Mouse (Mus musculus) forebrain, embryonic 14.5 days (tissue): ENCODE data around the gene Prkd2. TPM values are rescaled to one million over a fixed set of nuclear protein-coding genes. Genes with fewer than 3 reads are reported as not detected.

Experiments
- ATAC-seq: fragments of 200-750 bp; cut with Nextera tagmentation; 2 replicates; pipeline ENCODE4 v1.8.0; 2017; ENCODE audit warnings: mild to moderate bottlenecking, moderate library complexity
- DNase-seq: peaks from one replicate; pipeline ENCODE4 v3.0.0-alpha.2; 2015; ENCODE audit warnings: low spot score
- H3K27ac ChIP-seq: fragments of 300-500 bp; sonication (generic); 2 replicates; pipeline ENCODE4 v1.5.1; 2014; ENCODE audit warnings: low read depth, mild to moderate bottlenecking, control low read depth, low read length, moderate library complexity
- H3K27me3 ChIP-seq: fragments of 300-500 bp; sonication (generic); replicated peaks from 2 replicates; pipeline ENCODE4 v1.6.1; 2014; ENCODE audit warnings: low read length, control low read depth, mixed read lengths; ENCODE audit not compliant: control insufficient read depth, insufficient read depth
- H3K36me3 ChIP-seq: fragments of 300-500 bp; sonication (generic); 2 replicates; pipeline ENCODE4 v1.6.1; 2014; ENCODE audit warnings: low read length, control low read depth; ENCODE audit not compliant: control insufficient read depth, insufficient read depth
- H3K4me1 ChIP-seq: fragments of 300-500 bp; sonication (generic); 2 replicates; pipeline ENCODE4 v1.6.1; 2014; ENCODE audit warnings: antibody characterized with exemption, low read length, control low read depth; ENCODE audit not compliant: control insufficient read depth, insufficient read depth
- H3K4me2 ChIP-seq: fragments of 300-500 bp; sonication (generic); 2 replicates; pipeline ENCODE4 v1.6.1; 2014; ENCODE audit warnings: mild to moderate bottlenecking, control low read depth, low read length
- H3K4me3 ChIP-seq: fragments of 300-500 bp; sonication (generic); 2 replicates; pipeline ENCODE4 v1.5.1; 2014; ENCODE audit warnings: low read depth, low read length, control low read depth
- H3K9ac ChIP-seq: fragments of 300-500 bp; sonication (generic); 2 replicates; pipeline ENCODE4 v1.6.1; 2014; ENCODE audit warnings: mild to moderate bottlenecking, low read length, control low read depth, moderate library complexity
- H3K9me3 ChIP-seq: fragments of 300-500 bp; sonication (generic); replicated peaks from 2 replicates; pipeline ENCODE4 v1.6.1; 2016; ENCODE audit warnings: low read length, control low read depth, mixed read lengths; ENCODE audit not compliant: control insufficient read depth
- WGBS: fragments of 180-500 bp; shearing (Covaris S2); extraction: QIAGEN DNeasy Blood & Tissue Kit; methylation state at CpG from one replicate; pipeline ENCODE4 v1.1.7; 2014; 5-methylcytosine and 5-hydroxymethylcytosine counted together
- polyA plus RNA-seq: library from polyadenylated mRNA; unstranded; fragments of >200 nt; fragmentation: Nextera tagmentation; extraction: Ambion mirVana; gene quantifications from 2 replicates; pipeline ENCODE4 v1.2.1, GENCODE M21; 2014

Prkd2 gene
- polyA plus RNA-seq, 1 experiment from 2014 or later, result 4.5 TPM

GRCm38 (mm10) chr7:16917447-16917846 is 74.7 kb downstream of the Prkd2 start:
- H3K27ac ChIP-seq, result no peak overlapping the region
- H3K4me2 ChIP-seq, result no peak overlapping the region
- H3K9me3 ChIP-seq, result no peaks in the 10 kb centered on the region
- no peak overlapping the region for H3K4me3 ChIP-seq
- 89% methylated on average over 11 of the region's 11 CpGs for WGBS
- DNase-seq (no peak), ATAC-seq (no peak)
- H3K36me3 ChIP-seq, result peaks cover 68% of the 10 kb centered on the region
- H3K4me1 ChIP-seq, result peaks cover 25% of the 10 kb centered on the region
- no peaks in the 10 kb centered on the region for H3K27me3 ChIP-seq
- no peak overlapping the region for H3K9ac ChIP-seq

GRCm38 (mm10) chr7:16918014-16918413 is 75.3 kb downstream of the Prkd2 start:
- H3K9me3 ChIP-seq, result no peaks in the 10 kb centered on the region
- no peak overlapping the region for H3K4me3 ChIP-seq
- H3K36me3 ChIP-seq, result peaks cover 68% of the 10 kb centered on the region
- peaks cover 28% of the 10 kb centered on the region for H3K4me1 ChIP-seq
- 75% methylated on average over 8 of the region's 9 CpGs for WGBS
- no peak for DNase-seq
- no peak overlapping the region for H3K9ac ChIP-seq
- no peak overlapping the region for H3K27ac ChIP-seq
- ATAC-seq, result no peak
- H3K4me2 ChIP-seq, result no peak overlapping the region
- H3K27me3 ChIP-seq, result no peaks in the 10 kb centered on the region

- DNase-seq (no peak), ATAC-seq (no peak)
- no peak overlapping the region for H3K4me3 ChIP-seq
- no peak overlapping the region for H3K27ac ChIP-seq
- no peaks in the 10 kb centered on the region for H3K27me3 ChIP-seq
- H3K4me1 ChIP-seq, result peaks cover 28% of the 10 kb centered on the region
- no peak overlapping the region for H3K9ac ChIP-seq
- H3K36me3 ChIP-seq, result peaks cover 68% of the 10 kb centered on the region
- H3K9me3 ChIP-seq, result no peaks in the 10 kb centered on the region
- no peak overlapping the region for H3K4me2 ChIP-seq
- WGBS, result 82% methylated on average over 3 of the region's 3 CpGs
Observed at GRCm38 (mm10) chr7:16918670-16919069, 76.0 kb downstream of the Prkd2 start.

GRCm38 (mm10) chr7:16919395-16920149 is 76.9 kb downstream of the Prkd2 start:
- peaks cover 28% of the 10 kb centered on the region for H3K4me1 ChIP-seq
- H3K4me3 ChIP-seq, result no peak overlapping the region
- H3K27me3 ChIP-seq, result no peaks in the 10 kb centered on the region
- H3K9me3 ChIP-seq, result no peaks in the 10 kb centered on the region
- 89% methylated on average over 13 of the region's 13 CpGs for WGBS
- ATAC-seq (no peak), DNase-seq (no peak)
- H3K4me2 ChIP-seq, result peak overlapping the region; percentile 93
- peak overlapping the region; percentile 40; the same call in 1 of the 2 replicates for H3K9ac ChIP-seq
- no peak overlapping the region for H3K27ac ChIP-seq
- H3K36me3 ChIP-seq, result peaks cover 62% of the 10 kb centered on the region

Other genes starting within 250 kb of the Prkd2 start
- 29.6 and 36.1 TPM in 2 replicates for gene Arhgap35, start 227.9 kb upstream of the Prkd2 start, polyA plus RNA-seq
- not detected in 2 replicates for gene Ceacam15, start 167.2 kb upstream of the Prkd2 start, polyA plus RNA-seq
- not detected in 2 replicates for gene Ceacam9, start 121.0 kb upstream of the Prkd2 start, polyA plus RNA-seq
- gene Ap2s1, start 104.5 kb upstream of the Prkd2 start, polyA plus RNA-seq, result 453 and 484 TPM in 2 replicates
- gene Slc1a5, start 61.6 kb upstream of the Prkd2 start, polyA plus RNA-seq, result 7.0 and 7.4 TPM in 2 replicates
- gene Strn4, start 27.0 kb upstream of the Prkd2 start, polyA plus RNA-seq, result 175 and 186 TPM in 2 replicates
- gene Fkrp, start 26.2 kb upstream of the Prkd2 start, polyA plus RNA-seq, result 26.4 and 30.3 TPM in 2 replicates
- 3.5 and 4.4 TPM in 2 replicates for gene Dact3, start 32.4 kb downstream of the Prkd2 start, polyA plus RNA-seq
- gene Gng8, start 48.9 kb downstream of the Prkd2 start, polyA plus RNA-seq, result 9.8 and 11.0 TPM in 2 replicates
- gene Ptgir, start 63.6 kb downstream of the Prkd2 start, polyA plus RNA-seq, result 0.12 and 0.22 TPM in 2 replicates
- gene Calm3, start 81.2 kb downstream of the Prkd2 start, polyA plus RNA-seq, result 473 and 491 TPM in 2 replicates
- 48.1 and 63.2 TPM in 2 replicates for gene Pnmal2, start 101.8 kb downstream of the Prkd2 start, polyA plus RNA-seq
- 55.5 and 61.9 TPM in 2 replicates for gene Pnmal1, start 116.8 kb downstream of the Prkd2 start, polyA plus RNA-seq
- gene Gm42372, start 140.2 kb downstream of the Prkd2 start, polyA plus RNA-seq, result 3.8 and 3.9 TPM in 2 replicates
- 3.4 and 3.7 TPM in 2 replicates for gene Ccdc8, start 149.8 kb downstream of the Prkd2 start, polyA plus RNA-seq
- 112 and 115 TPM in 2 replicates for gene Ppp5c, start 185.0 kb downstream of the Prkd2 start, polyA plus RNA-seq
- 2.8 and 5.7 TPM in 2 replicates for gene Hif3a, start 219.5 kb downstream of the Prkd2 start, polyA plus RNA-seq
- 1.6 and 2.1 TPM in 2 replicates for gene Psg16, start 231.1 kb downstream of the Prkd2 start, polyA plus RNA-seq